Mouse (Mus musculus): Measurements from ENCODE around the gene Dennd4c.

GRCm38 (mm10) chr4:86814850-86815249 is 66.5 kb downstream of the Dennd4c start:
- TF ChIP-seq POLR2A (IDR thresholded peaks at IDR 0.05; ENCODE audit: low read depth, low read length) (no peak), TCF12 (IDR thresholded peaks at IDR 0.05; ENCODE audit: low read depth, low read length) (no peak), ZC3H11A (IDR thresholded peaks at IDR 0.05; ENCODE audit: low read depth, low read length) (no peak), CTCF (conservative IDR thresholded peaks at IDR 0.05 in 1 of 2, IDR thresholded peaks at IDR 0.05 in 1 of 2; ENCODE audit: low read depth in 2 of 2, low read length in 2 of 2) (no peak), NRF1 (IDR thresholded peaks at IDR 0.05; ENCODE audit: low read depth, low read length) (no peak)
